ENCODE assay signal across 17 mouse cellular contexts in genomic region chr9:85638276-85638675, GRCm38 (mm10).
"Had no signal": no experiment of that assay in that cellular context is flagged by ENCODE, and none has a peak within 500 bp of the region (broad histone marks: within the 10 kb centered on the region; RNA-seq: fewer than 3 reads in every experiment).

No protein-coding gene starts in this region.

- H3K4me2 ChIP-seq: lung, embryonic 14.5 days; midbrain, embryonic 11.5 days; midbrain, embryonic 13.5 days; midbrain, embryonic 15.5 days; neural tube, embryonic 12.5 days; stomach, embryonic 15.5 days had no signal

- H3K36me3 ChIP-seq: midbrain, embryonic 13.5 days; midbrain, embryonic 15.5 days; neural tube, embryonic 12.5 days; stomach, embryonic 15.5 days had no signal

- H3K27ac ChIP-seq: macrophage; midbrain, embryonic 13.5 days; midbrain, embryonic 15.5 days; neural tube, embryonic 12.5 days; stomach, embryonic 15.5 days; stomach, postnatal 0 days had no signal

- H3K9ac ChIP-seq: liver, postnatal 0 days; lung, embryonic 14.5 days; midbrain, embryonic 13.5 days; midbrain, embryonic 15.5 days; neural tube, embryonic 12.5 days; stomach, embryonic 15.5 days had no signal

- H3K4me1 ChIP-seq: megakaryocyte, embryonic 14.5 days; midbrain, embryonic 13.5 days; midbrain, embryonic 15.5 days; neural tube, embryonic 12.5 days; stomach, embryonic 15.5 days had no signal

- H3K4me3 ChIP-seq: megakaryocyte, embryonic 14.5 days; midbrain, embryonic 13.5 days; midbrain, embryonic 15.5 days; neural tube, embryonic 12.5 days; stomach, embryonic 15.5 days had no signal

- H3K9me3 ChIP-seq: midbrain, embryonic 13.5 days; midbrain, embryonic 15.5 days; neural tube, embryonic 12.5 days; stomach, embryonic 15.5 days had no signal

- H3K27me3 ChIP-seq: megakaryocyte, embryonic 14.5 days; midbrain, embryonic 13.5 days; midbrain, embryonic 15.5 days; neural tube, embryonic 12.5 days; stomach, embryonic 15.5 days had no signal

- ATAC-seq: liver, postnatal 0 days; lung, postnatal 0 days; midbrain, embryonic 13.5 days; midbrain, embryonic 15.5 days had no signal

- DNase-seq: liver, postnatal 0 days; lung, embryonic 14.5 days; lung, postnatal 14 days; lung, postnatal 36 days; right cerebral cortex, postnatal 14 days; thymus, adult 2 months; thymus, postnatal 25 days; thymus, postnatal 4 days had no signal
